ENCODE assay signal across 12 mouse cellular contexts in genomic region chr7:79858202-79858934, GRCm38 (mm10). TPM values are rescaled to one million over a fixed set of nuclear protein-coding genes. Genes with fewer than 3 reads are reported as not detected.
DNase-seq lines count a peak whose midpoint lies in the region; ATAC-seq and TF ChIP-seq lines count a peak whose summit lies in the region.
"Had no signal": no experiment of that assay in that cellular context is flagged by ENCODE, and none has a peak within 500 bp of the region (broad histone marks: within the 10 kb centered on the region; RNA-seq: fewer than 3 reads in every experiment).

No protein-coding gene starts in this region.

- TF ChIP-seq CTCF in bone marrow macrophage, adult 2 months (IDR thresholded peaks at IDR 0.05; ENCODE audit: low read depth, low read length): no peak

- intact Hi-C loops in left cerebral cortex, postnatal 25 days (cut with DNase I): no loop called here

- no peak overlapping the region for H3K4me2 ChIP-seq in midbrain, embryonic 11.5 days
- H3K4me2 ChIP-seq: intestine, embryonic 15.5 days; liver, embryonic 13.5 days; midbrain, embryonic 13.5 days had no signal

- H3K9ac ChIP-seq in midbrain, embryonic 11.5 days (ENCODE audit: low read length): no peak overlapping the region
- H3K9ac ChIP-seq: intestine, embryonic 15.5 days; liver, embryonic 13.5 days; midbrain, embryonic 13.5 days had no signal

- peak overlapping the region; percentile 99 for H3K27ac ChIP-seq in bone marrow macrophage, adult 2 months (ENCODE audit: insufficient read depth, low read depth, low read length)
- H3K27ac ChIP-seq in macrophage: peak overlapping the region; percentile 100
- no peak overlapping the region for H3K27ac ChIP-seq in midbrain, embryonic 11.5 days (ENCODE audit: low read depth, low read length)
- H3K27ac ChIP-seq: intestine, embryonic 15.5 days; liver, embryonic 13.5 days; midbrain, embryonic 13.5 days had no signal

- H3K36me3 ChIP-seq in macrophage (ENCODE audit: inconsistent target): no peaks in the 10 kb centered on the region
- no peaks in the 10 kb centered on the region for H3K36me3 ChIP-seq in midbrain, embryonic 11.5 days (ENCODE audit: control insufficient read depth, insufficient read depth, low read length)
- H3K36me3 ChIP-seq: intestine, embryonic 15.5 days; liver, embryonic 13.5 days; midbrain, embryonic 13.5 days had no signal

- no peaks in the 10 kb centered on the region for H3K9me3 ChIP-seq in midbrain, embryonic 11.5 days (ENCODE audit: control insufficient read depth, low read length)
- H3K9me3 ChIP-seq: intestine, embryonic 15.5 days; liver, embryonic 13.5 days; midbrain, embryonic 13.5 days had no signal

- TF ChIP-seq POLR2A in bone marrow macrophage, adult 2 months (IDR thresholded peaks at IDR 0.05; ENCODE audit: borderline replicate concordance, low read depth, low read length): peak; percentile 84

- no peaks in the 10 kb centered on the region for H3K27me3 ChIP-seq in midbrain, embryonic 11.5 days (ENCODE audit: control insufficient read depth, insufficient read depth, low read length)
- H3K27me3 ChIP-seq: intestine, embryonic 15.5 days; liver, embryonic 13.5 days had no signal

- peak overlapping the region; percentile 66 for H3K4me3 ChIP-seq in bone marrow macrophage, adult 2 months (ENCODE audit: insufficient read depth, low read length)
- peak overlapping the region; percentile 34 for H3K4me3 ChIP-seq in macrophage (ENCODE audit: inconsistent target)
- no peak overlapping the region for H3K4me3 ChIP-seq in midbrain, embryonic 11.5 days (ENCODE audit: low read depth, low read length)
- H3K4me3 ChIP-seq: intestine, embryonic 15.5 days; liver, embryonic 13.5 days; midbrain, embryonic 13.5 days had no signal

- 39% methylated on average over 11 of the region's 11 CpGs for WGBS in macrophage (ENCODE audit: missing documents)
- 76% methylated on average over 11 of the region's 11 CpGs for WGBS in midbrain, embryonic 11.5 days

- no peaks in the 10 kb centered on the region for H3K79me2 ChIP-seq in macrophage (ENCODE audit: inconsistent target)

- H3K4me1 ChIP-seq in bone marrow macrophage, adult 2 months (ENCODE audit: control insufficient read depth, insufficient read depth, low read length): peaks cover 55% of the 10 kb centered on the region
- H3K4me1 ChIP-seq in midbrain, embryonic 11.5 days (ENCODE audit: control insufficient read depth, insufficient read depth, low read length): no peaks in the 10 kb centered on the region
- H3K4me1 ChIP-seq: midbrain, embryonic 13.5 days had no signal

- DNase-seq in kidney, postnatal 10 days: peak; percentile 53
- no peak for DNase-seq in kidney, postnatal 36 days
- DNase-seq in gastrocnemius, postnatal 25 days: peak; percentile 46
- DNase-seq in cerebellum, postnatal 4 days (ENCODE audit: low spot score in 2 of 2): no peak
- DNase-seq in midbrain, embryonic 11.5 days (ENCODE audit: low spot score, missing footprints): no peak
- DNase-seq in left cerebral cortex, postnatal 25 days (ENCODE audit: low spot score in 2 of 2): no peak
- DNase-seq: layer of hippocampus, adult 9-11 months; liver, embryonic 13.5 days had no signal

- no peak for ATAC-seq in midbrain, embryonic 11.5 days (ENCODE audit: low FRiP score)
- ATAC-seq: intestine, embryonic 15.5 days; midbrain, embryonic 13.5 days had no signal

RNA-seq across cellular contexts. Expression of gene Anpep, which starts 2.5 kb away (rescaled TPM):
- 120 and 145 TPM in 2 replicates for polyA plus RNA-seq in bone marrow macrophage, adult 2 months (2012; ENCODE audit: insufficient read depth, insufficient read length, missing spikeins)
- 1 to 10 TPM; 5.7 to 6.3 TPM for total RNA-seq in gastrocnemius, postnatal 25 days (2021)
- total RNA-seq in macrophage (2018; cell fraction: chromatin; rRNA removed): 100 to 1,000 TPM; 101 to 453 (median 231) TPM
- 1,000 to 10,000 TPM in 19 of 26 experiments, 100 to 1,000 TPM in 7; 684 to 2,171 (median 1,216) TPM for total RNA-seq in macrophage (2018; cell fraction: cytosol; rRNA removed)
- total RNA-seq in macrophage (2018; cell fraction: nucleus; rRNA removed): 1,000 to 10,000 TPM in 21 of 26 experiments, 100 to 1,000 TPM in 5; 406 to 2,072 (median 1,304) TPM
- polyA plus RNA-seq in macrophage (2018): 640 to 2,077 TPM (median 1,213 TPM) in 3 replicates
- 3.4 and 5.6 TPM in 2 replicates for polyA plus RNA-seq in midbrain, embryonic 11.5 days (2014; fragmentation: Nextera tagmentation; extraction: Ambion mirVana)
- total RNA-seq in left cerebral cortex, postnatal 25 days (2021): 1 to 10 TPM; 5.6 to 5.9 TPM

RNA-seq across cellular contexts. Expression of gene Mesp2, which starts 47.8 kb away (rescaled TPM):
- not detected in 2 replicates for polyA plus RNA-seq in bone marrow macrophage, adult 2 months (2012; ENCODE audit: insufficient read depth, insufficient read length, missing spikeins)
- total RNA-seq in gastrocnemius, postnatal 25 days (2021): not detected
- not detected for total RNA-seq in macrophage (2018; cell fraction: chromatin; rRNA removed)
- total RNA-seq in macrophage (2018; cell fraction: cytosol; rRNA removed): under 1 TPM in 7 of 26 experiments, not detected in 19; 0.05 to 0.16 (median 0.10) TPM
- not detected for total RNA-seq in macrophage (2018; cell fraction: nucleus; rRNA removed)
- polyA plus RNA-seq in macrophage (2018): 0.12 TPM in 1 of 3 replicates, not detected in the others
- 0.40 TPM in 2 replicates for polyA plus RNA-seq in midbrain, embryonic 11.5 days (2014; fragmentation: Nextera tagmentation; extraction: Ambion mirVana)
- 1 to 10 TPM; 1.7 to 2.4 TPM for total RNA-seq in left cerebral cortex, postnatal 25 days (2021)

Comparison
In these comparisons a context has a peak if more than half of its experiments do, and no peak if none do; other contexts are left out.
1. DNase-seq: peak in kidney, postnatal 10 days (single experiment) and gastrocnemius, postnatal 25 days (single experiment); none in kidney, postnatal 36 days (0 of 2), cerebellum, postnatal 4 days (0 of 2), midbrain, embryonic 11.5 days (single experiment) and left cerebral cortex, postnatal 25 days (0 of 2).
2. RNA of gene Anpep, which starts 2.5 kb away (polyA plus RNA-seq): 640 to 2,077 TPM in macrophage and 120 to 145 TPM in bone marrow macrophage, adult 2 months; 3.4 to 5.6 TPM in midbrain, embryonic 11.5 days; every median in the first group is over 10 times any median in the second.